Mouse (Mus musculus): Measurements from ENCODE around the gene Abcd4. TPM values are rescaled to one million over a fixed set of nuclear protein-coding genes. Genes with fewer than 3 reads are reported as not detected.

Abcd4 gene
- polyA plus RNA-seq, 1 experiment from 2014 or later = 9.7 TPM

GRCm38 (mm10) chr12:84624601-84625000, 7.4 kb upstream of the Abcd4 start:
- H3K9me3 ChIP-seq (ENCODE audit: control insufficient read depth, low read length) = no peaks in the 10 kb centered on the region

GRCm38 (mm10) chr12:84620975-84621374, 3.8 kb upstream of the Abcd4 start:
- Histone ChIP-seq H3K9ac (ENCODE audit: low read length) (no peak overlapping the region), H3K4me1 (ENCODE audit: control insufficient read depth in 2 of 2, insufficient read depth in 2 of 2, low read length in 2 of 2) (peaks cover 2 to 4% of the 10 kb centered on the region in 2 experiments; a peak in 3 of 4 replicates), H3K4me3 (ENCODE audit: control insufficient read depth in 1 of 2, insufficient read depth in 1 of 2, low read depth in 1 of 2, low read length in 2 of 2) (no peak overlapping the region), H3K4me2 (ENCODE audit: low read length) (no peak overlapping the region), H3K27ac (replicated peaks in 1 of 2; ENCODE audit: control insufficient read depth in 1 of 2, insufficient read depth in 1 of 2, low read depth in 2 of 2, low read length in 2 of 2) (no peak overlapping the region), H3K9me3 (ENCODE audit: control insufficient read depth, low read length) (no peaks in the 10 kb centered on the region), H3K36me3 (ENCODE audit: control insufficient read depth, insufficient read depth, low read length) (no peaks in the 10 kb centered on the region), H3K27me3 (ENCODE audit: control insufficient read depth, insufficient read depth, low read length) (peaks cover 18% of the 10 kb centered on the region)
- ATAC-seq (ENCODE audit: insufficient number of reproducible peaks, insufficient read depth, low FRiP score, low read depth) = no peak

More at GRCm38 (mm10) chr12:84624601-84625000, 7.4 kb upstream of the Abcd4 start:
- 30% methylated on average over 8 of the region's 8 CpGs for WGBS
- Histone ChIP-seq H3K4me3 (ENCODE audit: control insufficient read depth in 1 of 2, insufficient read depth in 1 of 2, low read depth in 1 of 2, low read length in 2 of 2) (no peak overlapping the region), H3K4me2 (ENCODE audit: low read length) (no peak overlapping the region), H3K27me3 (ENCODE audit: control insufficient read depth, insufficient read depth, low read length) (peaks cover 21% of the 10 kb centered on the region), H3K36me3 (ENCODE audit: control insufficient read depth, insufficient read depth, low read length) (no peaks in the 10 kb centered on the region), H3K9ac (ENCODE audit: low read length) (no peak overlapping the region), H3K4me1 (ENCODE audit: control insufficient read depth in 2 of 2, insufficient read depth in 2 of 2, low read length in 2 of 2) (peaks cover 0 to 2% of the 10 kb centered on the region in 2 experiments; a peak in 1 of 4 replicates), H3K27ac (replicated peaks in 1 of 2; ENCODE audit: control insufficient read depth in 1 of 2, insufficient read depth in 1 of 2, low read depth in 2 of 2, low read length in 2 of 2) (no peak overlapping the region)
- no peak for ATAC-seq (ENCODE audit: insufficient number of reproducible peaks, insufficient read depth, low FRiP score, low read depth)

GRCm38 (mm10) chr12:84617663-84618062, 450 bp upstream of the Abcd4 start:
- Histone ChIP-seq H3K36me3 (ENCODE audit: control insufficient read depth, insufficient read depth, low read length) (no peaks in the 10 kb centered on the region), H3K27ac (replicated peaks in 1 of 2; ENCODE audit: control insufficient read depth in 1 of 2, insufficient read depth in 1 of 2, low read depth in 2 of 2, low read length in 2 of 2) (no peak overlapping the region; a peak in 1 of 4 replicates), H3K9ac (ENCODE audit: low read length) (peak overlapping the region; percentile 67), H3K4me1 (ENCODE audit: control insufficient read depth in 2 of 2, insufficient read depth in 2 of 2, low read length in 2 of 2) (peaks cover 0 to 4% of the 10 kb centered on the region in 2 experiments; a peak in 3 of 4 replicates), H3K4me3 (ENCODE audit: control insufficient read depth in 1 of 2, insufficient read depth in 1 of 2, low read depth in 1 of 2, low read length in 2 of 2) (peak overlapping the region; percentile 46 to 69), H3K27me3 (ENCODE audit: control insufficient read depth, insufficient read depth, low read length) (no peaks in the 10 kb centered on the region), H3K4me2 (ENCODE audit: low read length) (peak overlapping the region; percentile 69), H3K9me3 (ENCODE audit: control insufficient read depth, low read length) (no peaks in the 10 kb centered on the region)
- no peak for ATAC-seq (ENCODE audit: insufficient number of reproducible peaks, insufficient read depth, low FRiP score, low read depth)
- WGBS = 8% methylated on average over 10 of the region's 10 CpGs

GRCm38 (mm10) chr12:84614524-84614923, 2.7 kb downstream of the Abcd4 start:
- H3K27me3 ChIP-seq (ENCODE audit: control insufficient read depth, insufficient read depth, low read length) = no peaks in the 10 kb centered on the region
- peaks cover 0 to 4% of the 10 kb centered on the region in 2 experiments; a peak in 3 of 4 replicates for H3K4me1 ChIP-seq (ENCODE audit: control insufficient read depth in 2 of 2, insufficient read depth in 2 of 2, low read length in 2 of 2)
- H3K4me2 ChIP-seq (ENCODE audit: low read length) = no peak overlapping the region
- H3K9ac ChIP-seq (ENCODE audit: low read length) = no peak overlapping the region
- 0 out of 2 replicates have a peak, but pooled peaks cover 8% of the 10 kb centered on the region for H3K36me3 ChIP-seq (ENCODE audit: control insufficient read depth, insufficient read depth, low read length)
- no peak overlapping the region for H3K4me3 ChIP-seq (ENCODE audit: control insufficient read depth in 1 of 2, insufficient read depth in 1 of 2, low read depth in 1 of 2, low read length in 2 of 2)
- WGBS = 35% methylated on average over 7 of the region's 7 CpGs
- no peak overlapping the region for H3K27ac ChIP-seq (replicated peaks in 1 of 2; ENCODE audit: control insufficient read depth in 1 of 2, insufficient read depth in 1 of 2, low read depth in 2 of 2, low read length in 2 of 2)
- no peaks in the 10 kb centered on the region for H3K9me3 ChIP-seq (ENCODE audit: control insufficient read depth, low read length)
- no peak for ATAC-seq (ENCODE audit: insufficient number of reproducible peaks, insufficient read depth, low FRiP score, low read depth)

- 0 out of 2 replicates have a peak, but pooled peaks cover 10% of the 10 kb centered on the region for H3K36me3 ChIP-seq (ENCODE audit: control insufficient read depth, insufficient read depth, low read length)
Observed at GRCm38 (mm10) chr12:84614001-84614400, 3.2 kb downstream of the Abcd4 start.

GRCm38 (mm10) chr12:84612518-84612917, 4.7 kb downstream of the Abcd4 start:
- ATAC-seq (ENCODE audit: insufficient number of reproducible peaks, insufficient read depth, low FRiP score, low read depth) = no peak
- peaks cover 17% of the 10 kb centered on the region; the same call in 1 of the 2 replicates for H3K36me3 ChIP-seq (ENCODE audit: control insufficient read depth, insufficient read depth, low read length)

More at GRCm38 (mm10) chr12:84614001-84614400, 3.2 kb downstream of the Abcd4 start:
- Histone ChIP-seq H3K27me3 (ENCODE audit: control insufficient read depth, insufficient read depth, low read length) (no peaks in the 10 kb centered on the region), H3K4me2 (ENCODE audit: low read length) (no peak overlapping the region), H3K4me1 (ENCODE audit: control insufficient read depth in 2 of 2, insufficient read depth in 2 of 2, low read length in 2 of 2) (peaks cover 0 to 4% of the 10 kb centered on the region in 2 experiments; a peak in 3 of 4 replicates), H3K9me3 (ENCODE audit: control insufficient read depth, low read length) (no peaks in the 10 kb centered on the region), H3K9ac (ENCODE audit: low read length) (no peak overlapping the region), H3K27ac (replicated peaks in 1 of 2; ENCODE audit: control insufficient read depth in 1 of 2, insufficient read depth in 1 of 2, low read depth in 2 of 2, low read length in 2 of 2) (no peak overlapping the region), H3K4me3 (ENCODE audit: control insufficient read depth in 1 of 2, insufficient read depth in 1 of 2, low read depth in 1 of 2, low read length in 2 of 2) (no peak overlapping the region)
- WGBS = 84% methylated on average over 11 of the region's 11 CpGs
- no peak for ATAC-seq (ENCODE audit: insufficient number of reproducible peaks, insufficient read depth, low FRiP score, low read depth)

GRCm38 (mm10) chr12:84611718-84612117, 5.5 kb downstream of the Abcd4 start:
- 88% methylated on average over 10 of the region's 10 CpGs for WGBS
- no peak overlapping the region for H3K4me2 ChIP-seq (ENCODE audit: low read length)

More at GRCm38 (mm10) chr12:84612518-84612917, 4.7 kb downstream of the Abcd4 start:
- Histone ChIP-seq H3K27me3 (ENCODE audit: control insufficient read depth, insufficient read depth, low read length) (no peaks in the 10 kb centered on the region), H3K9me3 (ENCODE audit: control insufficient read depth, low read length) (no peaks in the 10 kb centered on the region), H3K4me1 (ENCODE audit: control insufficient read depth in 2 of 2, insufficient read depth in 2 of 2, low read length in 2 of 2) (peaks cover 0 to 4% of the 10 kb centered on the region in 2 experiments; a peak in 3 of 4 replicates), H3K4me2 (ENCODE audit: low read length) (no peak overlapping the region), H3K9ac (ENCODE audit: low read length) (no peak overlapping the region), H3K4me3 (ENCODE audit: control insufficient read depth in 1 of 2, insufficient read depth in 1 of 2, low read depth in 1 of 2, low read length in 2 of 2) (no peak overlapping the region), H3K27ac (replicated peaks in 1 of 2; ENCODE audit: control insufficient read depth in 1 of 2, insufficient read depth in 1 of 2, low read depth in 2 of 2, low read length in 2 of 2) (no peak overlapping the region)
- 66% methylated on average over 8 of the region's 8 CpGs for WGBS

GRCm38 (mm10) chr12:84605860-84606259, 11.4 kb downstream of the Abcd4 start:
- Histone ChIP-seq H3K4me3 (ENCODE audit: control insufficient read depth in 1 of 2, insufficient read depth in 1 of 2, low read depth in 1 of 2, low read length in 2 of 2) (no peak overlapping the region), H3K27ac (replicated peaks in 1 of 2; ENCODE audit: control insufficient read depth in 1 of 2, insufficient read depth in 1 of 2, low read depth in 2 of 2, low read length in 2 of 2) (no peak overlapping the region), H3K4me2 (ENCODE audit: low read length) (no peak overlapping the region), H3K9ac (ENCODE audit: low read length) (no peak overlapping the region), H3K36me3 (ENCODE audit: control insufficient read depth, insufficient read depth, low read length) (peaks cover 32% of the 10 kb centered on the region), H3K4me1 (ENCODE audit: control insufficient read depth in 2 of 2, insufficient read depth in 2 of 2, low read length in 2 of 2) (no peaks in the 10 kb centered on the region), H3K9me3 (ENCODE audit: control insufficient read depth, low read length) (no peaks in the 10 kb centered on the region), H3K27me3 (ENCODE audit: control insufficient read depth, insufficient read depth, low read length) (no peaks in the 10 kb centered on the region)
- 77% methylated on average over 7 of the region's 7 CpGs for WGBS
- ATAC-seq (ENCODE audit: insufficient number of reproducible peaks, insufficient read depth, low FRiP score, low read depth) = no peak

More at GRCm38 (mm10) chr12:84611718-84612117, 5.5 kb downstream of the Abcd4 start:
- Histone ChIP-seq H3K4me1 (ENCODE audit: control insufficient read depth in 2 of 2, insufficient read depth in 2 of 2, low read length in 2 of 2) (peaks cover 0 to 3% of the 10 kb centered on the region in 2 experiments; a peak in 3 of 4 replicates), H3K27me3 (ENCODE audit: control insufficient read depth, insufficient read depth, low read length) (no peaks in the 10 kb centered on the region), H3K36me3 (ENCODE audit: control insufficient read depth, insufficient read depth, low read length) (peaks cover 21% of the 10 kb centered on the region; the same call in 1 of the 2 replicates), H3K4me3 (ENCODE audit: control insufficient read depth in 1 of 2, insufficient read depth in 1 of 2, low read depth in 1 of 2, low read length in 2 of 2) (no peak overlapping the region), H3K9ac (ENCODE audit: low read length) (no peak overlapping the region), H3K9me3 (ENCODE audit: control insufficient read depth, low read length) (no peaks in the 10 kb centered on the region), H3K27ac (replicated peaks in 1 of 2; ENCODE audit: control insufficient read depth in 1 of 2, insufficient read depth in 1 of 2, low read depth in 2 of 2, low read length in 2 of 2) (no peak overlapping the region)
- ATAC-seq (ENCODE audit: insufficient number of reproducible peaks, insufficient read depth, low FRiP score, low read depth) = no peak
